Mouse (Mus musculus) heart, adult 11 months (tissue): ENCODE results near the gene A730049H05Rik.

Experiments used
- DNase-seq: peaks from one replicate; pipeline ENCODE4 v3.0.0; 2022

The A730049H05Rik gene

GRCm38 (mm10) chr6:92829148-92829547 lies 12.9 kb downstream of the A730049H05Rik start:
- DNase-seq: no peak

GRCm38 (mm10) chr6:92831106-92831505 lies 14.8 kb downstream of the A730049H05Rik start:
- DNase-seq: peak; percentile 55

DNA sequence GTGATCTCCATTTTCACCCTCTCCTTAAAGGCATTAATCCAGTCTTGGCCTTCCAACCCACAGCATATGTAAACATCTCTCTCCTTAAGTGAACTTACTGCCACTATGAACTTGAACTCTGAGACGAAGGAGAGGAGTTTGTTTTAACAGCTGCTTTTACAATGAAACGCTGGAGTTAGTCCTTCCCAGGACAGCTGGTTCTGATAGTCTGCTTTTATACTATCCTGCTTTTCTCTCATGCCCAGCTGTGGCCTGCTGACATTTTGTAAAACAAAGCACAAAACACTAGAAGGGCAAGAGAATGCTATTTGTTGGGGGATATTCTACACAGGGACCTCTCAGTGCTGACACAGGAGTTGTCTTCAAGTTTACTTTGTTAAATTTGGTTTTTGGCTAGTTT lies 25.7 kb downstream of the A730049H05Rik start:
- no peak for DNase-seq

- peak; percentile 61 for DNase-seq
These were observed 27.2 kb downstream of the A730049H05Rik start for GRCm38 (mm10) chr6:92843474-92843873.

GRCm38 (mm10) chr6:92845898-92846297 lies 29.6 kb downstream of the A730049H05Rik start:
- DNase-seq: no peak

DNA sequence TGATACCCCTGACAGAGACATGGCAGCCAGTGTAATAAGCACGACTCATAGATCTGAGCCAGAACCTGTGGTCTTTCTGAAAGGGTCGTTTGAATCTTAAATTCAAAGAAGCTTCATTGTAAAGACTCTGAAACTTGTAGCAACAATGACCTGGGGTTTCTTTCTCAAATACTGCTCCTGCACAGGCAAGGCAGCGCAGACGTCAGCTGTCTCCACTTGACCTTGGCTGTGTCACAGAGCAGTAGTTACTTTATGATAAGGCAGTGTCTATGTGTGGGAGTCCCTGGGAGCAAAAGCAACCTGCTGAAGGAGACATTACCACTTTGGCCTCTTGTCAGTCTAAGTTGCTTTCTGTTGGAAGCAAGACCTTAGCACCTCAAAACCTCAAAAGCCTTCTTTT lies 30.3 kb downstream of the A730049H05Rik start:
- peak; percentile 89 for DNase-seq

- peak; percentile 92 for DNase-seq
These were observed 32.9 kb downstream of the A730049H05Rik start for GRCm38 (mm10) chr6:92849208-92849607.

DNA sequence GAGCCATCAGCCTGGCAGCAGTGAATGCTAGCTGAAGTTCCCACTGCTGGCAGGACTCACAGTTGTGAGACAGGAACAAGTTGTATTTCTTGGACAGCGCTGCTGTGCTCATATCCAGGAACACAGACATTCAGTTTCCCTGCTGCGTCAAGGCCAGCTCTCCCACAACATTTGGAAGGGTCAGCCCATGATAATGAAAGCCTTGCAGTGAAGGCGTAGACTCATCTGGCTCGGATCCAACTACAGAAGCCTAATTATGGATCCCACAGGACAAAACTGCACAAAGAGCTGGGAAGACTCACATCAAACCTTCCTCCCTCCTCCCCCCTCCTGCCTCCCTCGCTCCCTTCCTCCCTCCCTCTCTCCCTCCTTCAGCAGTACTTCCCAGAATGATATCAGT lies 34.0 kb downstream of the A730049H05Rik start:
- DNase-seq: peak; percentile 100

DNA sequence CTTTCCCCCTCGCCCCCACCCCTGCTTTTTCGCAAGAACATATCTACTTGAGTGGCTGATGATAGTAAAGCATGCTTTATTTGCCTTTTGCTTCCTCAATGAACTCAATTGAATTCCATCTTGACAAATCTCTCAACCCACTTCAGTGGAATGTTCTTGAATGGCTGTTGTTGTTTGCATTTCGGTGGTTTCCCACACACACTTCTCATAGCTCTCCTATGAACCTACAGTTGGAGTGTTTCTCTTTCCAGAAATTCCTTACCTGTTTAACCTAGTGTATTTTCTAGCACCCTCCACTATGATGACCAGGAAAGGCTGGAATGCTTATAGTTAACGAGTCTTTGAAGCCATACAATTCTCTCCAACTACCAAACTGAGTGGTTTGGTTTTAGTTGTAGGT lies 38.6 kb downstream of the A730049H05Rik start:
- DNase-seq: peak; percentile 16

DNA sequence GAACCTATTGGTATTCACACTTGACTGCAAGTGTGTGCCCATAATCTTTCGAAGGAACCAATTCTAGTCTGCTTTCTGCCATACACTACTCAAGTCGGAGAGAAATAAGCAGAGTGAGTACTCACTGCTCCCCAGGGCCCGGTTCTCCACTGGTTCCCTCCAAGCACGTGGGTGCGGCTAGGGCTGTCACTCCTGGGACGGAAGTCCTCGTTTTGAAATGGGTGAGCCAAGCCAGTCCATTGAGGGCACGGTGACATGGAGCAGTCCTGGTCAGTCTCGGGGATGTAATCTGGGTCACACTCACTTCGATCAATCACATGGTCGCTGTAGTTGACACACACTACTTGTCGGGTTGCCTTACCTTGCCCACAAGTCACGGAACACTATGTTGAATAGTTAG lies 41.5 kb downstream of the A730049H05Rik start:
- DNase-seq: peak; percentile 90

GRCm38 (mm10) chr6:92858721-92859510 lies 42.6 kb downstream of the A730049H05Rik start:
- peak; percentile 95 for DNase-seq

DNA sequence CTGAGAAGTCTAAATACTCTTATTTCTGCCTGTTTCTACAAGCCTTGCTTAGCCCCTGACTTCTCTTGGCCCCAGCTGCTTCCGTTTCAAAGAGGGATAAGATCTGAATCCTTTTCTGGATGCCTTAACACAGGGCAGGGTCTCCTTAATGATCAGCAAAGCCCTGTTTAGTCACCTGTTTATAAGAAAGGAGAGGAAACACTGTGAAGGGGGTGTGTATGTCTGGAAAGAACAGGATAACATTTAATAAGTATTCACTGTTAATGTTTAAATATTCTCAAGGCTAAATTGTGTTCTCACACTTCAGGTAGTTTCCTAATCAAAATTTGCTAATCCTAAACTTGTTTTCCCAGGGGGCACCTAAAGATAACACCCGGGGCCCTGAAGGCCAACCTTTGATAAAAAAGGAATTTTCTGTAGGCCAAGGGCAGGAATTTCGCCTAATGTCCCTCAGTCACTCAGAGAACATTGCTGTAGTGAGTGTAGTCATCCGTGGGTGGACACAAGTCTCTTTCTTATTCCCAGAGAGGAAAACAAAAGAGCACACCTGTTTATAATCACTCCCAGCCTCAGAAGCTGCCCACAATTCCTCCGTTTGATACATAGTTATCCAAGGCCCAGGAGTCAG lies 44.1 kb downstream of the A730049H05Rik start:
- no peak for DNase-seq

DNA sequence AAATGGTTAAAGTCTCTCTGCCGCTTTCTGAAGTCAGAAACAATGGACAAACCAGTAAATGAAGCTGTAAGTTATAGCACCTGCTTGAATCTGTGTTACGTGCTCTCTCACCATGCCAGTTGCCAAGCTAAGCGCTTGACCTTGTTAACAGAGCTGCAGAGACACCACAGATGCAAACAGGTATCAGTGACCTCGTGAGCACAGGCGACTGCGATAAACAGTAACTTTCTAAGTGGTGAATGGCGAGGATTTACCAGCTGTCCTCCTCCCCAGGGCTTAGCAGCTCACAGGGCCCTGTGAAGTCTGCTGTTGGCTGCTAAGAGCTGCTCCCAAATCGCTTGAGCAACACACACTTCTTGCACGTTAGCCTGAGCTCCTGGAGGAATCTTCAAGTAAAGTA lies 46.3 kb downstream of the A730049H05Rik start:
- peak; percentile 95 for DNase-seq

DNA sequence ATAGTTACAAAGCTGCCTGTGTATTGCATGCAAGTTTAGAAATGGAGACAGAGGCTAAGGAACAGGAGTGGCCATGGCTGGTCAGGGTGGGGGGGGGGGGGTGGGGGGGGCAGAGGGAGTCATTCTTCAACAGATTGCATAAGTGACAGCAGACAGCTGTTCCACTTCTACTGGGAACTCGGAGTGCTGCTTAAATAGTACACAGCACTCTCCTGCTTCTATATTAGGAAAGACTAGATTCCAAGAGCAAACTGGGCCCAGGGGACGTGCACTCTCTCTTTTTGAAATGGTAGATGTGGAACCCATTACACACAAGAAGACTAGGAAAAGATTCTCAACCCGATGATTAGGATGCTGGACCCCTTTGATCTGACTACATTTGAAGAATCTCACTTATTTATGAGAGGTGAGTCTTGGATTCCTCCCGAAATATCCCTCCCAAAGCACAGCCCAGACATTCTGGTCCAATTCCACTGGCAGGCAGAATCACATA lies 52.9 kb downstream of the A730049H05Rik start, which contains the start of gene Gm15737:
Gene Gm15737, plus strand, starts transcription at position 269 of the 493 bp plus-strand sequence.
- peak; percentile 99 for DNase-seq

- DNase-seq: peak; percentile 95
These were observed 53.4 kb downstream of the A730049H05Rik start for GRCm38 (mm10) chr6:92869582-92870219.

- no peak for DNase-seq
These were observed 55.5 kb downstream of the A730049H05Rik start for GRCm38 (mm10) chr6:92871813-92872212.

- DNase-seq: peak; percentile 81
These were observed 56.5 kb downstream of the A730049H05Rik start for GRCm38 (mm10) chr6:92872766-92873165.

GRCm38 (mm10) chr6:92874854-92875253 lies 58.6 kb downstream of the A730049H05Rik start:
- peak; percentile 98 for DNase-seq

DNA sequence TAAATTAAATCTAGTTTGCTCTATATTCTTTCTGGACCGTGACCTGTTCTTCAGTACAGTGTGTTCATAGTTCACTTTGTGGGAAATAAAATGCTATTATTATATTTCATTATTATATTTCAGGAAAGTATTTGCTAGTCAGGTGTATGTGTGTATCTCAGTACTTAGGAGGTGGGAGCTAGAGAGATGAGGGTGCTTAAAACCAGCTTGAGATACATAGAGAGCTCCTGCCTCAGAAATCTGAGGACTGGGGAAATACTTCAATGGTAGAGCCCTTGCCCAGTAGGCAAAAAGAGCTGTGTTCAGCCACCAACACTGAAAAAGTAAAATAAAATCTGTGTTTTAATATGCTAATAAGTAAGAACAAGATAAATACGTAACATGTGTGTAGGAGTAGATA lies 59.1 kb downstream of the A730049H05Rik start:
- DNase-seq: peak; percentile 10

DNA sequence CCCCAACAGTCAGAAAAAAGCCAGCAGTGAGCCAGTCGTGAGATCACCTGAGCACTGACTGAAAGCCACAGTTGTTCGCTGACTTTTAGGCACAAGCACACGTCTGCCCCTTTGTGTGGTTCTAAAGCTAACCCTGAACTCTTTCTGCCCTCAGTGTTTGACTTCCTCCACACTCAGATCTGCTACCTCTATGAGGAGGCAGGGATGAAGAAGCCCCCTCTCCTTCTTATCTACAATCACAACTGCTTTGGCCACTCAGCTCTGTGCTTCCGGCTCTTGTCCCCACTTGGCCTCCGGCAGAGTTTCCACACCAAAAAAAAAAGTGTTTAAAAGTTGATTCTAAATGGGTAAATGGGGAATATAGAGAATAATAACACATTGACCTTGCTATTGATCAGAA lies 59.8 kb downstream of the A730049H05Rik start:
- DNase-seq: peak; percentile 78

DNA sequence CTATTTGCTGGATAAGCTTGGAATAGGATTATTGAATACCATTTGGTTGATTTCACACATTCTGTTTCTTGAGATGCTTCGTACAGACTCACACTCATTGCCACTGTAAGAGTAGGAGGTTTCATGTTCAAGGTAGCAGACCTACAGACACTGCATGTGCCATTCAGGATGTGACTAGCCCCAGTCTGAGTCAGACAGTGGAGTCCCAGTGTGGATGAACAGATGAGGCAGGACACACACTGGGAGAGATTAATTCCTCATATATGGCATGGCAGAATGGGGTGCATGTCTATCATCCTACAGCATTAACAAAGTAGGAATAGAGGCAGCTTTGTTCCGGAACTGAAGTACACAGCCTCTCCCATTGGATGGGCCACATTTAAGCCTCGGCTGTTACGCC lies 61.0 kb downstream of the A730049H05Rik start:
- DNase-seq: peak; percentile 53

GRCm38 (mm10) chr6:92878771-92879170 lies 62.5 kb downstream of the A730049H05Rik start:
- DNase-seq: peak; percentile 87

DNA sequence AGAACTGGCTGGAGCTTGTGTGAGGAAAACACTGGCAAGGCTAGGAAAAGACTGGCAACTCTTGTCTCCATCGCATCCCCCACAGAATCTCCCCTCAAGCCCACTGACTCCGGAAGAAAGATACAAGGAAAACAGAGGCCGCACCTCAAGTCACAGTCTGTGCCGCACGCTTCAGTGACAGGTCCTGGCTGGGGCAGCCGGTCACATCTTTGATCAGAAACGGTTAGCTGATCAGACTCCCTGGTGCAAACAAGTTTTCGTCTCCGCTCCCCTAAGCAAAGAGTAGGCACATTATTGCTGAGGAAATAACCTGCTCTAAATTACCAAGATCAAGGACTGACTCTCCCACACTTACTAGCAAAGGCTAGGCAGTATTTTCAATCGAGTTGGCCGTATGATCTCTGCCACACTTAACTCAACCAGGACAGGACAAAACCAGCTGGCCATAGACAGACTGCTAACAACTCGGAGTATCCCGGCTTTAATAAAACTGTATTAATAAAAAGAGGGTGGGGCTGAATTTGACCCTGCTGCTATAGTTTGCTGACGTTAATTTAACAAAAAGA lies 63.5 kb downstream of the A730049H05Rik start:
- peak; percentile 83 for DNase-seq
